Mouse (Mus musculus): ENCODE measurements around the gene Oas1f.
"Not testable (repeated sequence)": the region's sequence is repeated elsewhere in the genome, so short reads cannot be mapped to it uniquely, and the experiment has no call there.

GRCm38 (mm10) chr5:120891566-120892242 is 44.5 kb downstream of the Oas1f start:
- not testable (repeated sequence) for TF ChIP-seq CEBPB (IDR thresholded peaks at IDR 0.05; ENCODE audit: insufficient read depth, poor library complexity, severe bottlenecking); USF1 (IDR thresholded peaks at IDR 0.05; ENCODE audit: low read depth); MAX (IDR thresholded peaks at IDR 0.05; ENCODE audit: low read depth); E2F4 (IDR thresholded peaks at IDR 0.05; ENCODE audit: insufficient read depth); POLR2A (IDR thresholded peaks at IDR 0.05; ENCODE audit: insufficient read length, low read depth); MYOG (IDR thresholded peaks at IDR 0.05; ENCODE audit: control insufficient read depth in 1 of 3, insufficient read depth in 1 of 3, insufficient read length in 2 of 3, low read depth in 2 of 3); TCF12 (IDR thresholded peaks at IDR 0.05; ENCODE audit: insufficient read depth, poor library complexity, severe bottlenecking); MYOD1 (IDR thresholded peaks at IDR 0.05; ENCODE audit: control insufficient read depth in 1 of 3, insufficient read length in 2 of 3, low read depth in 2 of 3)

Measured in myocyte (in vitro differentiated cells).